Mouse (Mus musculus) hindbrain, embryonic 13.5 days (tissue): Measurements from ENCODE around the gene Pde1c. TPM values are rescaled to one million over a fixed set of nuclear protein-coding genes. Genes with fewer than 3 reads are reported as not detected.
A peak's percentile ranks its signal among the peaks of the same experiment; 100 is the strongest.

Source experiments
- ATAC-seq: fragments of 200-750 bp; cut with Nextera tagmentation; 2 replicates; pipeline ENCODE4 v1.8.0; 2017; ENCODE audit warnings: moderate TSS enrichment; ENCODE audit not compliant: low FRiP score
- H3K27ac ChIP-seq: fragments of 300-500 bp; sonication (generic); 2 replicates; pipeline ENCODE4 v1.5.1; 2015; ENCODE audit warnings: inconsistent platforms, mild to moderate bottlenecking, moderate library complexity
- H3K27me3 ChIP-seq: fragments of 300-500 bp; sonication (generic); 2 replicates; pipeline ENCODE4 v1.6.1; 2015; ENCODE audit warnings: mild to moderate bottlenecking, inconsistent platforms
- H3K36me3 ChIP-seq: fragments of 300-500 bp; sonication (generic); 2 replicates; pipeline ENCODE4 v1.6.1; 2015; ENCODE audit warnings: mild to moderate bottlenecking, inconsistent platforms
- H3K4me1 ChIP-seq: fragments of 300-500 bp; sonication (generic); replicated peaks from 2 replicates; pipeline ENCODE4 v1.6.1; 2015; ENCODE audit warnings: inconsistent platforms
- H3K4me2 ChIP-seq: fragments of 300-500 bp; sonication (generic); 2 replicates; pipeline ENCODE4 v1.6.1; 2015; ENCODE audit warnings: inconsistent platforms, mild to moderate bottlenecking, moderate library complexity
- H3K4me3 ChIP-seq: fragments of 300-500 bp; sonication (generic); 2 replicates; pipeline ENCODE4 v1.5.1; 2015; ENCODE audit warnings: mild to moderate bottlenecking, inconsistent platforms
- H3K9ac ChIP-seq: fragments of 300-500 bp; sonication (generic); 2 replicates; pipeline ENCODE4 v1.6.1; 2015; ENCODE audit warnings: mild to moderate bottlenecking, inconsistent platforms
- H3K9me3 ChIP-seq: fragments of 300-500 bp; sonication (generic); 2 replicates; pipeline ENCODE4 v1.6.1; 2016; ENCODE audit warnings: inconsistent platforms
- WGBS: fragments of 180-500 bp; shearing (Covaris S2); methylation state at CpG from one replicate; pipeline ENCODE4 v1.1.7; 2015; 5-methylcytosine and 5-hydroxymethylcytosine counted together
- polyA plus RNA-seq: library from polyadenylated mRNA; unstranded; fragments of >200 nt; fragmentation: Nextera tagmentation; extraction: Ambion mirVana; gene quantifications from 2 replicates; pipeline ENCODE4 v1.2.1, GENCODE M21; 2015

The Pde1c gene
- polyA plus RNA-seq, 1 experiment from 2014 or later = 16.2 TPM

DNA sequence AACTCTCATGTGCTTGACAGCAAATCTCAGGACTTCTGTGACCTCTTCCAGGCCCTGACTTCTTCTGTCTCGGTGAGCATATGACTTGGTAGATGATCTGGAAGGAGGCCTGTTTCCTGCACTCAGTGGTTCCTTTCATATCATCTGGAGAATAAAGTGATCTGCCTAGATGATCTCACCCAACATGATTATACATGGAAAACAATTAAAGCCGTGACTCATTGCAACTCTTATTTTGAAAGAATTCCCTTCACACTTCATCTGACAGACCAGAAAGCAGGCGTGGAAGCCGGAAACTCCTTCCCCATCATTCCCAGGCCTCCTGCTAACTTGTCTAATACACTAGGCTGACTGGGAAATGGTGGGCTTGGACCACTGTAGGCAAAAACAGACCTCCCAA lies 152.7 kb downstream of the Pde1c start:
- Histone ChIP-seq H3K9me3 (no peaks in the 10 kb centered on the region), H3K4me2 (no peak overlapping the region), H3K27me3 (no peaks in the 10 kb centered on the region), H3K9ac (no peak overlapping the region), H3K36me3 (no peaks in the 10 kb centered on the region), H3K27ac (no peak overlapping the region), H3K4me1 (no peaks in the 10 kb centered on the region), H3K4me3 (no peak overlapping the region)
- 74% methylated on average over 4 of the region's 4 CpGs for WGBS
- ATAC-seq = no peak

DNA sequence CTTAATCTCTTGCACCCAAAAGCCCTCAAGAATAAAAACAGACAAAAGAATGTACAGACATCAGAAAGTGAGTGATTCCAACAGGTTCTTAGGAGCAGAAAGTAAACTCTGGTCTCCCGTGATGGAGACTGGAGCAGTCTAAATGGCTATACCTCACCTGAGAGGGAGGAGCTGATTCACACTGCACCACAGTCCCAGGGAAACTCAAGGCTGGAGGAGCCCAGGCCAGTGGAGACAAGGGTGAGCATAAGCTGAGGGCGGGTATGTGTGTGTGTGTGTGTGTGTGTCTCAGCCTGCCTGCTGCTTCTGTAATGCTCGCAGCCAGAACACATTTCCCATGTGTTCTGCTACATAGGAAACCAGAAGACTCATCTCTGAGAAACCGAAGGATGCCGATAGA lies 179.7 kb downstream of the Pde1c start:
- Histone ChIP-seq H3K27me3 (no peaks in the 10 kb centered on the region), H3K27ac (no peak overlapping the region), H3K9me3 (no peaks in the 10 kb centered on the region), H3K9ac (no peak overlapping the region), H3K4me1 (no peaks in the 10 kb centered on the region), H3K36me3 (no peaks in the 10 kb centered on the region), H3K4me3 (no peak overlapping the region), H3K4me2 (no peak overlapping the region)
- ATAC-seq = no peak
- 84% methylated on average over 5 of the region's 5 CpGs for WGBS

DNA sequence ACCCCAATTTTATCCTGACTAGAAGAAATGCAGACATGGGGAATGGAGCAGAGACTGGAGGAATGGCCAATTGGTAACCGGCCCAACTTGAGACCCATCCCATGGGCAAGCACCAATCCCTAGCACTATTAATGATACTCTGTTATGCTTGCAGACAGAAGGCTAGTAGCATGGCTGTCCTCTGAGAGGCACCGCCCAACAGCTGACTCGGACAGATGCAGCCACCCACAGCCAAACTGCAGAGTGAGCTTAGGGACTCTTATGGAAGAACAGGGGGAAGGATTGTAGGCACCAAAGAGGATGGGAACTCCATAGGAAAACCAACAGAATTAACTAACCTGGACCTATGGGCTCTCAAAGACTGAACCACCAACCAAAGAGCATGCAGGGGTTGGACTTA lies 192.5 kb downstream of the Pde1c start:
- no peak overlapping the region for H3K4me3 ChIP-seq
- 93% methylated on average over 3 of the region's 3 CpGs for WGBS
- no peak overlapping the region for H3K9ac ChIP-seq
- H3K27ac ChIP-seq = no peak overlapping the region
- H3K4me1 ChIP-seq = peaks cover 20% of the 10 kb centered on the region
- no peak for ATAC-seq
- H3K27me3 ChIP-seq = no peaks in the 10 kb centered on the region
- no peak overlapping the region for H3K4me2 ChIP-seq
- no peaks in the 10 kb centered on the region for H3K36me3 ChIP-seq
- H3K9me3 ChIP-seq = no peaks in the 10 kb centered on the region

DNA sequence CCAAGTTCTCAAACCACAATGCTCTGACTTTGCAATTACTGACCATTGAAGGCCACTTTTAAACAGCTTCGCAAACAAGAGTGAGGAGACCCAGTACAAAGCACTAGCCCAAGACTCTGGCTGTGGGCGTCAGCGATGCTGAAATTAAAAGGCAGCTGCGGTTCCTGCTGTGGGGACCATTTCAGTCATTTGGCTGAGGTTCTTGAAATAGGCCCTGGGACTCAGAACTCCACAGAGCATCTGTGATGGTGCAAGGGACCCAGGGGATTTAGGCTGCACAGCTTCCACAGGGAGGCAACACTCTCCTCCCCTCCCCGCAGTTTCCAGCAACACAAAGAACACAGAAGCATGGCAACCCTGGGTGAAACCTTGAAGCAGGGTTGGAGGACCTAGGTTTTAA lies 194.7 kb downstream of the Pde1c start:
- Histone ChIP-seq H3K4me1 (peaks cover 20% of the 10 kb centered on the region), H3K9ac (no peak overlapping the region), H3K4me3 (no peak overlapping the region), H3K27ac (peak overlapping the region; percentile 76), H3K27me3 (no peaks in the 10 kb centered on the region), H3K9me3 (no peaks in the 10 kb centered on the region), H3K4me2 (no peak overlapping the region), H3K36me3 (no peaks in the 10 kb centered on the region)
- ATAC-seq = no peak
- 76% methylated on average over 5 of the region's 5 CpGs for WGBS

DNA sequence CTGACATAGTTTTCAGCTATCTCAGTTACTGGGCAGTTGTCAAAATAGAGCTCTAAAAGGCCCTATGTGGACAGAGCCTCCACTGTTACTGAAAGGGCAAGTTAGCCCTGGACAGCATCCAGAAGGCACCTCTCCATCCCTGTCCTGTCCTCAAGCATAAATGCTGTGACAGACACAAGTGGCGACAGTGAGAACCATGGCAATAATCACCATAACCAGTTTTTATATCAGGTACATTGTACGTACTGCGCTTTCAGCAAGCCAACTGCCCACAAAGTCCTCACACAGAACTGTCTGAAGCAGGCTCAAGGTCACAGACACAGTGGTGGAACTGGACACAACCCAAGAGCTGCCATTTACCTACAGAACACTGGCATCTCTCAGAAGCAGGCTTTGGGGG lies 195.2 kb downstream of the Pde1c start:
- peaks cover 20% of the 10 kb centered on the region for H3K4me1 ChIP-seq
- peak; percentile 69 for ATAC-seq
- H3K4me2 ChIP-seq = no peak overlapping the region
- 79% methylated on average over 3 of the region's 3 CpGs for WGBS
- peak overlapping the region; percentile 76 for H3K27ac ChIP-seq
- no peaks in the 10 kb centered on the region for H3K27me3 ChIP-seq
- no peaks in the 10 kb centered on the region for H3K9me3 ChIP-seq
- no peak overlapping the region for H3K4me3 ChIP-seq
- H3K36me3 ChIP-seq = no peaks in the 10 kb centered on the region
- no peak overlapping the region for H3K9ac ChIP-seq

DNA sequence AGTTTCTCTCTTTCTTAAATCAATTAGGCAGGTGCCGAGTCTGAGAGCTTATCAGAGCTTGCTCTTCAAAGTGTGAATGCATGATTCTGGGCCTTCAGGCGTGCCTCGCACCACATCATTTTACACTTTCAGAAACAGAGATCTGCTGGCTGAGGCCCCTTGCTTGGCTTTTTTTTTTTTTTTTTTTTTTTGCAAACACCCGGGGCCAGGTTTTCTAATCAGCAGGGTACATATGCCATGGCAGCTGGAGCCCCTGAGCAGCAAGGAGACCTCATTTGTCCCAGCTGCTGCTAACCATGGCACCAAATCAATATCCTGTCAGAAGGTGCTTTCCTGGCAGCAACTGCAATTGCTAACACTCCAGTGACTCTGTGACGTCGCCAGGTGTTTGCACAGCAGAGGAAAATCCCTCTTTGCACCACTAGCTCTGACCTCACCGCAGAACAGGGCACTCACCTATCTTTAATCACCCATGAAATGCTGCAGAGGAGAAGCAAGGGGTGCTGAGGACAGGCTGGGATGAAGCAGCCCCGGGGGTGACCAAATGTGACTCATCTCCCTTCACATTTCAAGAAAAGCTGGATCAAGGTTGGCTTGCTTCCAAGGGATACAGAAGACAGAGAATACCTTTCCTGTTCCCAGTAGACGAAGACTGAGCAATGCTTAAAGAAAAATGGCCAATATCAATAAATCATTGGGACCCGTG lies 195.7 kb downstream of the Pde1c start:
- 0 out of 2 replicates have a peak overlapping the region, but pooled peaks have one; percentile 2 for H3K4me2 ChIP-seq
- H3K4me1 ChIP-seq = peaks cover 20% of the 10 kb centered on the region
- WGBS = 41% methylated on average over 10 of the region's 10 CpGs
- H3K4me3 ChIP-seq = no peak overlapping the region
- H3K36me3 ChIP-seq = no peaks in the 10 kb centered on the region
- H3K27me3 ChIP-seq = no peaks in the 10 kb centered on the region
- peak; percentile 86 for ATAC-seq
- no peaks in the 10 kb centered on the region for H3K9me3 ChIP-seq
- H3K9ac ChIP-seq = no peak overlapping the region
- H3K27ac ChIP-seq = peak overlapping the region; percentile 76

DNA sequence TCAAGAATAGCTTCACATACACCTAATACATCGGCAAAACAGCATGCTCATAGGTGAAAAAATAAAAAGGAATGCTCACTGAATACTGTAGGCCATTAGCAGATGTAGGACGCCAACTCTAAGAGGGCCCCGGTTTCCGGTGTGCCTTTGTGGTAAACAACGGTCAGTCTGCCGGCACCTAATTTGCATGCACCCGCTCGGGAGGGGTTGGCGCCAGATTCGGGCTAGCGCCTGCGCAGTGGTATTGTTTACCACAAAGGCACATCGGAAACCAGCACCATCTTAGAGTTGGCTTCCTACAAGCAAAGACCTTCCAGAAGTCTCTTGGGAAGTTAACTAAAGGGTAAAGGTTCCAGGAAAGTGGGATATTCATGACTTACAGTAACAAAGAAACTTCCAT lies 199.4 kb downstream of the Pde1c start:
- Histone ChIP-seq H3K27ac (no peak overlapping the region), H3K36me3 (no peaks in the 10 kb centered on the region), H3K27me3 (no peaks in the 10 kb centered on the region), H3K4me3 (no peak overlapping the region), H3K9ac (no peak overlapping the region), H3K9me3 (no peaks in the 10 kb centered on the region), H3K4me2 (no peak overlapping the region), H3K4me1 (peaks cover 20% of the 10 kb centered on the region)
- 71% methylated on average over 13 of the region's 13 CpGs for WGBS
- no peak for ATAC-seq

DNA sequence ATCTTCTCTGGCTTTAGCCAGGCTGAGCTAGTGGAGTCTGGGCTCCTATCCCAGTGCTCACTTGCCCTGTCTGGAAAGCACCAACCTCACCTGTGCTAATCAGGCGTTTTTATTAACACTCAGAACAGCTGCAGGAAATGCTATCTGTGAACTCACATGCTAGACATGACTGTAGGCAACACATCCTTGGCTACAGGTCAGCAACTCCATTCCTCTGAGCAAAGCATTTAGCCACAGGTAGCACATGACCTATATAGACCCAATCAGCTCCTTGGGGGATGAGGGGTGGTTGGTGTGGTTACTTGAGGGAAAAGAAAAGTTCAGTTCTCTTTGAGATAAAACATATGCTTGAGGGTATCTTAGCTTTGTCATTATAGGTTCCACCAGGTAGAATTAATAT lies 200.8 kb downstream of the Pde1c start:
- no peak for ATAC-seq
- Histone ChIP-seq H3K9ac (no peak overlapping the region), H3K36me3 (no peaks in the 10 kb centered on the region), H3K9me3 (no peaks in the 10 kb centered on the region), H3K4me2 (no peak overlapping the region), H3K27me3 (no peaks in the 10 kb centered on the region), H3K4me3 (no peak overlapping the region), H3K27ac (no peak overlapping the region), H3K4me1 (peaks cover 8% of the 10 kb centered on the region)
- 65% methylated on average over 1 of the region's 1 CpGs for WGBS

DNA sequence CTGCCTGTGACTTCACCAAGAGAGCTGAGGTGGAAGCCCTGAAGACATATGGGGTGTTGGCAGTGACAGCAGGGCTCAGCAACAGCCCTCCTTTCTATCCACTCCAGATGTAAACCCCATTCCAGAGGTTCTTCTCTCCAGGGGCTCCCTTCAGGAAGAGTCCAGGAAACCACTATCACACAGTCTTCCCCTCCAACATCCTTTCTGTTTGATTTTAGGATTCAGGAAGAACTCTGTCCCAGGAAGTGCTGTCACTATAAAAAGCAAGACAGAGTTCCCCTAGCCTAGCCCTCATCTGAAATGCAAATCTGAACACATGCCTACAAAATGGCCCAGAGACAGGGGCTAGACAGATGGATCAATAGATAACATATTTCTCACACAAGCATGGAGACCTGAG lies 201.6 kb downstream of the Pde1c start:
- Histone ChIP-seq H3K4me2 (no peak overlapping the region), H3K9me3 (no peaks in the 10 kb centered on the region), H3K4me1 (peaks cover 4% of the 10 kb centered on the region; the same call in 1 of the 2 replicates), H3K9ac (no peak overlapping the region), H3K27ac (no peak overlapping the region), H3K4me3 (no peak overlapping the region), H3K27me3 (no peaks in the 10 kb centered on the region), H3K36me3 (no peaks in the 10 kb centered on the region)
- ATAC-seq = no peak

DNA sequence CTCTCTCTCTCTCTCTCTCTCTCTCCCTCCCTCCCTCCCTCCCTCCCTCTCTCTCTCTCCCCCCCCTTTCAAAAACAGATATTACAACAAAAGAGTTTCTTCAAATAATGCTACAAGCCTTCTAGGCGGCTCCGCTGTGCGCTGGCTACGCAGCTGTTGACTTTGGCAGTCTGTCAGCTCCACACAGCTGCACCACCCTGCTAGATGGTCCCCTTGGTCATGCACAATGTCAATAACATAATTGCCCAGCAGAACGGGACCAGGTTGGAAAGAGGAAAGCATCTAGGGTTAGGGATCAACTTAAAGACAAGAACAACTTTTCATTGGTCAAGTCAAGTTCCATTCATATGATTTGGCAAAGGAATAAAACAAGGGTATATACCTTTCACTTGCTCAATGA lies 206.3 kb downstream of the Pde1c start:
- H3K9ac ChIP-seq = peak overlapping the region; percentile 81; the same call in 1 of the 2 replicates

DNA sequence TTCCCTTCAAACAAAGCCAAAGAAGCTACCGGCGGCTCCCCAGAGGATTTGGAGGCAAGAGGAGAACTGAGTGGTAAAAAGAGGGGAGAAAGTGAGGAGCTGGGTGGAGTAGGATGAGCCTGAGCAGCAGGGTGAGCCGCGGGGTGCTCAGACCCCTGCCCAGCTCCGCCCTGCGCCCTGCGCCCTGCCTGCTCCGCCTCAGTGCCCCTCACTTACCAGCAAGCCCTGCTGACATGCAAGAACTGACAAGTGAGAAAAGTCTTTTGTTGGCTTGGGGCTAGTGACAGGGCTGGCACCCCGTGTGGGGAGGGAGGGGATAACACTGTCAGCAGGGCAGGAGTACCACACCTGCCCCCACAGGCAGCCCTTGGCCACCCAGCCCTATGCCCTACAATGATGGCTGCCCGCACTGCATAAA lies 206.8 kb downstream of the Pde1c start:
- no peaks in the 10 kb centered on the region for H3K36me3 ChIP-seq
- ATAC-seq = peak; percentile 96
- peak overlapping the region; percentile 80 for H3K27ac ChIP-seq
- peak overlapping the region; percentile 81 for H3K9ac ChIP-seq
- H3K4me3 ChIP-seq = peak overlapping the region; percentile 58
- H3K4me2 ChIP-seq = peak overlapping the region; percentile 94
- no peaks in the 10 kb centered on the region for H3K9me3 ChIP-seq
- peaks cover 36% of the 10 kb centered on the region for H3K4me1 ChIP-seq
- WGBS = 0% methylated on average over 10 of the region's 10 CpGs
- 0 out of 2 replicates have a peak, but pooled peaks cover 4% of the 10 kb centered on the region for H3K27me3 ChIP-seq

More for the DNA sequence above, 206.3 kb downstream of the Pde1c start:
- H3K27me3 ChIP-seq = 0 out of 2 replicates have a peak, but pooled peaks cover 4% of the 10 kb centered on the region
- H3K4me2 ChIP-seq = peak overlapping the region; percentile 94
- H3K9me3 ChIP-seq = no peaks in the 10 kb centered on the region
- H3K27ac ChIP-seq = 0 out of 2 replicates have a peak overlapping the region, but pooled peaks have one; percentile 80
- 1% methylated on average over 5 of the region's 5 CpGs for WGBS
- H3K4me3 ChIP-seq = peak overlapping the region; percentile 58
- H3K4me1 ChIP-seq = peaks cover 36% of the 10 kb centered on the region
- H3K36me3 ChIP-seq = no peaks in the 10 kb centered on the region
- peak; percentile 79 for ATAC-seq

DNA sequence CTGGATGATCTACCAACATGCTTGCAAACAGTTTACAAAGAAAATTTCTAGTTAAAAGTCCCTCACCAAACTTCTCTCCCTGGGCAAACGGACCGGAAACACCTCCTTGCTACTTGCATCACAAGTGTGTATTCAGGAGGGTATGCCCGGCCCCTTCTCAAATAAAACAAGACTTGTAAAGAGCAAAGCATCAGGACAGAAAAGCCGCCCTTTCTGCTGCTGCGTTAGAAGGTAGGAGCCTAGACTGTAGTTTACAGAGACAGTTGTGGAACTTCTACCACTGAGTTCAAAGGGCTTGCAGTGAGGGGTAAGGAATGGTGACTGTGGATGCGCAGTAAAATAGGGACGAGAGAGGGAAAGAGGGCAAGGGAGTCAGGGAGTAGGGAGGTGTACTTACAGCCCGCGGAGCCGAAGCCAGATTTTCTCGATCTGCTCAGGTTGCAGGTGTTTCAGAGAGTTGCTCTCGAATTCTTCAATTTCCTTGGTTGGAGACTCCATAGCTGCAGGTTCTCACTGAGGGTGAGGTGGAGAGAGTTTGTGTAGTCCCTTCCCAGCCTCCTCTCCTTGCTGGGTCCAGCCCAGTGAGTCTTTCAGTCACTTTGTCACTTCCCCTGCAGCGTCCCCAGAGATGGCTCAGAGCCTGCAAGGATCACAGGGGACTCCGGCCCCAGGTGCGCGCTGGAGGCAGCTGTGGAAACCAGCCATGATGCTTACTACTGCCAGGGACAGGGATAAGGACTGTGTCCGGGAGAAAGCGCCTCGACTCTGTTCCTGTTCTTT lies 207.4 kb downstream of the Pde1c start:
- Histone ChIP-seq H3K4me2 (peak overlapping the region; percentile 94), H3K9me3 (no peaks in the 10 kb centered on the region), H3K9ac (peak overlapping the region; percentile 81), H3K27ac (peak overlapping the region; percentile 80), H3K4me3 (peak overlapping the region; percentile 58), H3K4me1 (peaks cover 36% of the 10 kb centered on the region), H3K36me3 (no peaks in the 10 kb centered on the region), H3K27me3 (0 out of 2 replicates have a peak, but pooled peaks cover 4% of the 10 kb centered on the region)
- peak; percentile 79 for ATAC-seq
- 1% methylated on average over 19 of the region's 19 CpGs for WGBS
